Mouse (Mus musculus) naive thymus-derived CD4-positive, alpha-beta T cell, adult 2 months (primary cell): ENCODE results near the gene Slc25a45.

Experiments used
- DNase-seq: peaks from one replicate; pipeline ENCODE4 v3.0.0-alpha.2; 2011; ENCODE audit warnings: low read depth

Gene Slc25a45

DNA sequence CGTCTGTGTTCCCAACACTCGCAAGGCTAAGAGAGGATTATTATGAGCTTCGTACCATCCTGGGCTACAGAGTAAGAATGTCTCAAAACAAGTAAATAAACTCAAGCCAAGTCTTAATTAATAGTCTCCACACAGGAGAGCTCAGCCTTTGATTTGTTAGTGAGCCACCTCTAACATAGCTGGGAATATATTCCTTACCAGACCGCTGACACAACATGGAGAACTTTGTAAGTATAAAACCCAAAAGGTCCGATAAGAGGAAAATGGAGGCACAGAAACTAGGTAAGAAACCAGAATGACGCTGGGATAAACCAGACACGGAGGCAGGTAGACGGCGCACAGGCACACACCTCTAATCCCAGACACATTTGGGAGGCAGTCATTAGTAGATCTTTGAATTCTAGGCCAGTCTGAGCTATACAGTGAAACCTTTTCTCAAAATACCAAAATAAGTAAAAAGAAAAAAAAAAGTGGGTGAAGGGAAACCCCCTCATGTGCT lies 36.7 kb upstream of the Slc25a45 start:
- DNase-seq, result no peak

DNA sequence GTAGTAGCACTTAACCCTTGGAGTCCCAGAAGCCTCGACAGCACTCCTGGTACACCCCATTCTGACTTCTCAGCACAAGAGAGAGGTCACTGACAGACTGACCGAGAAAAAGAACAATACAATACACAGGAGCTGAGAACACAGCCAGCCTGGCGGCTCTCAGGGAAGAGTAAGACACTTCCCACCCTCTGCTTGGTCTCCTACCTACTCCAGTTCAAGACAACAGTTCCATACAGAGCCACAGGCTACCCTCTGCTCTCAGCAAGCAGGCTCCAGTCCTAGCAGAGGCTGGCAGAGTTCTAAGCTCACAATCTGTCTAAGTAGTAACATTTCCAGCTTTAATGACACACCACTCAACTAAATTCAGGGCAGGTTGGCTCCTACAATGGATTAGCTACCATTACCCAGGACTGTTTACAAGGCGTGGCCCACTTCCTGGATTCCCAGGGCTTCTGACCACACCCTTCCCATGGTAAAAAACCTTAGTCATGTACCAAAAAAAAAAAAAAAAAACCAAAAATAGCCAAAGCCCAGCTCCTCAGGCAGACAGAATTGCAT lies 36.1 kb upstream of the Slc25a45 start:
- peak; percentile 54 for DNase-seq

DNA sequence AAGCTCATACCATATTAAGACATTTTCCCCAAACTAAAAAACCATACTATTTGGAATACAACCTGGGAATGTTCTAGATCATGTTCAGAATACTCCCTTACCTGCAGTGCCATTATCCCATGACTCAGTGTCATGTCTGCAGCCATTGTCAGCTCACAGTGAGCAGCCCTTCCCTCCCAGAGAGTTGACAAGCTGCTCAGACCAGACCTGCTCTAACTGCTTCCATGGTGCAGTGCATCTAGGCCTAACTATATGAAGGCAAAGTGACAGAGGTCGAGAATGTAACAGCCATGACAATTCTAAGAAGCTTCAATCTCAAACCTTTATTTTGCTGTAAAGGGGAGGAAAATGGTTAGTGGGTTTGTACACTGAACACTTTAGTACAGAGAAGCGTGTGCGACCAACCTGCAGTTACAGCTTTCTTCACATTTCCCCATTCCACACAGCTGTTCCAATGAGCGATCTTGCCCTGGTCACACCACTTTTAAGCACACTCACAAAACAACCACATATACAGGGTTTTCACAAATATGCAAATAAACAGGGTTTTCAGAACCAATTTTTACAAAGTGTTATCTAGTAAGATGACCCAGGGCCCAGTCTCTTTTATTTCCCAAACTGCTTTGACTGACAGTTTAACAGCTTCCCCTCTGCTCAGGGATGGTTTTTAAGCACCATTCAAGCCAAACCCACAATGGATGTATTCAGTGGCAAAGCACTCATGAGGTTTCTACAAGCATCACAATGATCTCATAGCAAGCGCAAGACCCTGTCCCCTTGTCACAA lies 35.4 kb upstream of the Slc25a45 start:
- peak; percentile 51 for DNase-seq

DNA sequence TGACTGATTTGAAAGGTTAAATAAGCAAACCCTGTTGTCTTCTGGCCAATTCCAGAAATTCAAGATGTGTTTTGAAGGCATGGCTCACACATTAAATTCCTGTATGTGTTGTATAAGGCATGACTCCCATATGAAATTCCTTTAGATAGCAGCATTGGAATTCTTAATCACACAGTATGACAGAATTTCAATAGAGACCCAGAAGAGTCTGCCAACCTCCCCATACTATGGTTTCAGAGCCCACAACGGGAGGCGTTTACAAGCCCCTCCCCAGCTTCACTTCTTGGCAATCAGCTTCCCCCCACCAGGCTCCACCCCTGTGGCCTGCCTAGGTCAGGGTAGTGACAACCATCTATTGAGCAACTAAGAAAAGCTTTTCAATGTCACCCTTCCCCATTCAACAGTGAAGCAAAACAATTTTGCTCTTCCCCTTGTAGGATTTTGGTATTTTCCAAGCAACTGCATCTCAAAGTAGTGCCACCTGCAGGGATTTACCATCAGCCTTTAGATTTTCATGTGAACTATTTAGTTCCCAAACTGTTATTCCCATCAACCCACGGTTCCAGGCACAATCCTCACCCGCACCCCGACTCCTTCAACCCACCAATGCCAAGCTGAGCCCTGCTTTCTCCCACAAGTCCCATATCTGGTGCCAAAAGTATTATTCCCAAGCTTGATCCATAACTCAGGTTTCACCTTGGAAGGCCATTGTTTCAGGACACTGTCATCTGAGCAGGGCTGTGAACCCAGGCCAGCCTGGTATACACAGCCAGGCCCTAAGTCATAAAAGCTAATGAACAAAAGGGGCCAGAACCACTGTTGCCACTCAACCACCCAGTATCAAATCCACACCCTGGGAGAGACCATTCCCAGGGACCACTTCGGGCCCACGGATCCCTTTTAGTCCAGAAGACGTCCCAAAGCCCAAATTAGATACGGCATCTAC lies 34.5 kb upstream of the Slc25a45 start:
- peak; percentile 70 for DNase-seq

DNA sequence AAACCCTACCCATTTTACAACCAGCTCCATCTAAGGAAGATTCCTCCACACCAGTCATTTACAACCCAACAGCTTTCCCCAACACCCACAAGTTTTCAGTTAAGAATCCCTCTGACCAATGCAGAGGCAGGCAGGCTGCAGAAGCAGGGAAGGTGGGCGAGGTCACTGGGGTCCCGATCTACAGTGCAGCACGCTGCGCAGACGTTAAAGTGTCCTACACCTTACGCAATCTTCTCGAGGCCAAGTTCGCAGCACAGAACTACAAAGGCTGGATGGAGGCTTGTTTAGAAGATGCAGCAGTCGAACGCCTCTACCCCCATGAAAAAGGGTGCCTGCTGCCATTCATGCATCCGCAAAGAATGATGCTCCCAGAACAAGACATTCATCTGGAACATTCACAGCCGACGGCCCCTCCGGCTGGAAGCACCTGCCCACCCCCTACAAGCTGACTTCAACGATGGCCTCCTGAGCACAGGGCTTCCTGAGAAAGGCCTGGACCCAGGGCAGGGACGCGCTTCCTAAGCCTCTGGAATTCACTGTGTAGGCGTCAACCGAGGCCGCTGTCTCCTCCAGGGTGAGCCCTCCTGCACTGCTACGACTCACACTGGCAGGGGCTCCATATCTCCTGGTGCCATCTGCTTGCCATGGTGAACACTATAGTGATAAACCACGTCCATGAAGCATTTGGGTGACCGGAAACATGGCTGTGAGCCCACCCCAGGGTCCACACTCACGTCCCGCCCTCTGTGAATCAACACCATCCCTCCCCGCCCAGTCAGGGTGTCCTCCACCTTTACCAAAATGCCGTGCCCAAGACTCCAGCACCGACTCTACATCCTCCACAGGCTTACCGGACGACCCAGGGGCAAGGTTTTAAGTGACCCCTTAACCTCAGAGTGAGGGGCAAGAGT lies 33.6 kb upstream of the Slc25a45 start:
- peak; percentile 68 for DNase-seq

DNA sequence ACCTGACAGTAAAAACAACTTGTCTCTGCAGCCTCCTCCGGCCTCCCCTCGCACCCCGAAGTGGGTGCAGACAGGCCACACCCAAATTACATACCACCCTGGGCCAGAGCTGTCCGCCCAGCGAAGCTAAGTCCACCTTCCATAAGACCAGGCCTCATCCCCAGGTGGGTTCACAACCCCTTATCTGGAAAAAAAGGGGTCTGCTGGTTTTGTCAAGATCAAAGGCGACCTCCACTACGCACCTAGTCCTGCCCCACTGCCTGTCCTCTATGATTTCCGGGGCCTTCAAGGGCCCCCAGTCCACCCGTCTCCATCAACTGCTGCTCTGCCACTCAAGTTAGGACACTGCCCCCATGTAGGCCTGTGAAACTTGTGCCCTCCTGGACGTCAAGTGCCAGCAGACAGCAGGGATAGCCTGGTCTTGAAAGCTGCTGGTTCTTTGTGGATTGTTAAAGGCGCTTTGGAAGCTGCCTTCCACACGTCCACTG lies 32.7 kb upstream of the Slc25a45 start:
- no peak for DNase-seq

DNA sequence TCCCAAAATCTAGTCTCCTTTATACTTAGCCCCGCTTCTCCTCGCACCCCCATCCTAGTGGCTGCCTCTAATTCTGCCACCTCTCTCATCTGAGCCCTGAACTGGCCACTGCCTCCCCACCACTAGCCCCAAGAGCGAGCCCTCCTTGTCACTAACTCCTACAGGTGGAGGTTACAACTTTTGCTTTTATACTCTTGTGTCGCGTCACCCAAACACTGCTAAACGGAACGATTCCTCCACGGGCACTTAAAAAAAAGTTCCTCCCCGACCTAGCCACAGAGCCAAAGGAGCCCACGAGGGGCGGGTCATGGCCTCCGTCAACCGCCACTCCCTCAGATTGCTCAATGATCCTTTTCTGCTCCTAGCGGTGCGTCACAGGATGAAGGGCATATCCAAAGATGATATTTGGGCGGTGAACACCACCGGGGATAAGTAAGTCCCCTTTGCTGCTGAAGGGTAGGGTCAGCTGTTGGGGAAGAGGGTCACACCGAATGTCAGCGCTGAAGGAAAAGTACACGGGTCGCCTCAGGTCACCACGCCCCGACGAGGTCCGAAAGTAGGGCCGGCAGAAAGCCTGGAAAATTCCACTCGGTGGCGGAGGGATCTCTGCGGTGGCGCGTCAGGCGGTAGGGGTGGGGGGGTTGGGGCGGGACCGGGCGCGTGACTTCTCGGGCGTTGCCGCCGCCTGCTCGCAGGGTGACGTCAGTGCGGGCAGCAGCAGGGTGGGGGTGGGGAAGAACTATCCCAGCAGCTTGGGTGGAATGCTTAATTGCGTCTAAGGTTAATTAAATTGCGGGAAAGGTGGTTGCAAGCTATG lies 32.1 kb upstream of the Slc25a45 start:
- DNase-seq, result peak; percentile 98

DNA sequence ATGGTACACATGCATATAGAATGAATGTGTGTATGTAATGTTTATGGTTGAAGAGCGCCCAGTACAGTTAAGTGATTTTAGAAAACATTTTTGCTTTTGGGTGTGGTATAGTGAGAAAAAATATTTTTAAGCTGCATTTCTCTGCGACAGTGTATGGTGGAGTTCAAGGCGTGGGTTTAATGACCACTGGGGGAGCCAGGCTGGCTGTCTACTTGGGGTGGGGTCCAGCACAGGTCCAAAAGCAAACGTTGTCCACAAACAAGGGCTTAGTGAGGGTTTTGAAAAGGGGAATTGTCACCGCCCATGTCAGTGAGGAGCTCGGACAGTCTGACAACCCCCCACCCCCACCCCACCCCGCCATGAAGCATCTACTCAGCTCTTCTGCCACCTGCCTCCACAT lies 31.5 kb upstream of the Slc25a45 start:
- no peak for DNase-seq

DNA sequence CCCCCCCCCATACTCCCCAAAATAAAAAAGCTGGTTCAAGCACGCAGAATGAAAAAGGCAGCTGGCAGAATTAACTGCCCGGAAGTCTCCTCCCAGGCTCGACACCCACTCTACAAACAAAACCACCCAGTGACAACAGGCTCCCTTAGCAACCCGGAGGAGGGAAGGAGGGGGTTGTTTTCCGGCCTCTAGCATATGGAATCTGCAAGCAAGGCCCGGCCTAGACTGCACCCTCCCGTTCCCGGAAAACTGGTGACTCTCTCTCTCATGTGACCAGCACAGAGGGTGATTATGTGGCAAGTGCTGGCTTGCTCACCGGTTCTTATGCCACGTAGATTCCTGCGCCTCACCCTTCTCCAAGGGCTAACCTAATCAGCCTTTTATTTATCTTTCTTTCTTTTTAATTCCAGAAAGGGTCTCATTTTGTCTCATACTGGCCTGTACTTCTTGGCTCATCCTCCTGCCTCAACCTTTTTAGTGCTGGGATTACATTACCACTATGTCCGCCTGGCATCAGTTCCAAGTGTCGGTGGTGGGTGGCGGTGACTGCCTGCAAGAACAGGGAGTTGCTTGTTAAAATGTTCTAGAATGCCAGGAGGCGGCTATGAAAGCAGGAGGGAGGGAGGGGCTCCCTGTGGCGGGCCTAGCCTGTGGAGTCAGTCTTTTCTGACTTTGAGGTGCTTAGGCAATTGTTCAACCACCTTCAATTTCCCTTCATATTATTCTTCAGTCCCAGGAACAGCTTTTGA lies 30.9 kb upstream of the Slc25a45 start:
- peak; percentile 83 for DNase-seq

DNA sequence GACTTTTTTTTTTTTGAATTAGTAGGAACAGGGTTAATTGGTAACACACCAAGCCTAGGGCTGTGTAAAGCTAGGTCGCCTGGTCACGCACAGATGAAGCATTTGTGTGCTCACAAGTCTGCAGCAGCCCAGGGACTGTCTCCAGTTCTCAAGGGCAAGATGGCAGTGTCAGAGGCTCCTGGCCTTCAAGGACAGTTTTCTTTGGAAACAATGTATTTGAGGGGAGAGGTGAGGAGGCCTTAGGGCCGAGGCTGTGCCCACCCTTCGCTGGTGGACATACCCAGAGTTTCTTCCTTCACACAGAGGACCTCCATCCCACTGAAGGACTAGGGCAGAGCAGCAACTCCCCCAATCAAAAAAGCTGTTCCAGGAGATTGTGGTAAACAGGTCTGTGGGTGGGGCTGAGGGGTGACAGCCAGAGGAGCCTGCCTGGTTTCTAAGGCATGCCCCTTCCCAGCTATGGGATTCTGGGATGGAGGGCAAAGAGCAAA lies 30.3 kb upstream of the Slc25a45 start:
- DNase-seq, result no peak

DNA sequence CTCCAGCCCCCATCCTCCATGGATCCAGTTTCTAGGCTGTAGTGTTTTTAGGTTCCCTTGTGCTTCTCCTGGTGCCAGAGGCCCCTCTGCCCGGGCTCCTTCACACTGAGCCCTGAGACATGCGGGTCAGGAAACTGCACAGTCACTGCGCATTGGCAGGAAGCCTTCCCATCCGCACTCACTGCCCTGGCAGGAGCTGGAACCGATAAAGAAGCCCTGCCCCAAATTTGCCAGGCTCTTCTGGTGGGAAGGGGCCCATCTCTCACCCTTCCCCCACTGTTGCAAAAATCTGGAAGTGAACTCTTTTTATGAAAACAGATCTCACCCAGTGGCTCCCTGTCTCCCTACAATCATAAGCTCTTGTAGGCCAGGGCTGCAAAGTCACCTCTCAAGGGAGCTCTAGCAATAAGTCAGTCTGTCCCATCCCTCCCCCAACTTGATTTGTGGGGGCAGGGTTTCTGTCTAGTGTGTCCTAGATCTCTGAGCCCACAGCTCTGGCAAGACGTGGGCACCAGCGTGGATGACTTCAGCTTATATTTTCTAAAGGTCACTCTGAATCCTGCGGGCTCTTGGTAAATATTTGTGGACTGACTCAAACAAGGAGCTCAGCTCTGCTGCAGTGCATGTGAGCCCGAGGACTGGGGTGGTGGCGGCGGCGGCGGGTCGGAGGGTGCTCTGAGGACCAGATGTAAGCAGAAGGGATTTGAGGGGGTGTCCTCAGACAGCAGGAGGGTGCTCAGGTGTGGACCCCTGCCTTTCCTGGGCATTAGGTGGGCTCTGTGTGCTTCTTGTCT lies 29.4 kb upstream of the Slc25a45 start:
- DNase-seq, result peak; percentile 38

DNA sequence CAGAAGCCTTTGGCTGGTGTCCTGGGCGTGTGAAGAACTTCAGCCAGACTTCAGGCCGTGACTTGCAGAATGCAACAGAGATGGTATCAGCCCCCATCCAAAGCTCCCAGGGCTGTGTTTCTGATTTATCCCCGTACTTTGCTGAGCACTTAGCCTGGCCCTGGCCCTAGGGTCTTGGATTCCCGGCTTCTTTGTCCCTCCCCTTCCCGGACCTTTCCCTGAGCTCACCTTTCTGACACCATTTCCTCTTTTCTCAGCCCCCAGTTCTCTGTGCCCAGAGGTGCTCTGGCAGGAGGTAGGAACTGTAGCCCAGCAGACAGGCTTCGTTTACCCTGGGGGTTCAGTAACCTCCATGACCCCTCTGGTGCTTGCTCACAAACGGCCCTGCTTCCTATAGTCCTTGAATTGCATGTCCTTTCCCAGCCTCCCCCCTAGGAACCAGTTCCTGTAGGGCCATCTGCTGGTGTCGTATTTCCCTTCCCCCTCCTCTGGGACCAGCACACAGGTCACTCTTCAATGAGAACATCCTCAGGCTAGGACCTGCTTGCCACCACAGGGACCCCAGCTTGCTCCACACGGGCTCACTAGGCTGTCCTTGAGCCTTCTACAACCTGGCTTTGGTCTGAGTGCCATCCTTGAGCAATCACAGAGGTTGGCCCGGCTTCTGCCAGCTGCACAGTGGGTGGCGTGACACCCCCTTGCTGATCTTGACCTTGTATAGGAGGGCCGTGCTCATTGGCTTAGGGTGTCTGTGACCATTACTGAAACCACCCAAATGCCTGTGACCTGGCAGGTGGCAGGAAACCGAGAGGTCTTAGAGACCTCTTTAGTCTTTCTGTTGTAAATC lies 28.6 kb upstream of the Slc25a45 start:
- DNase-seq, result peak; percentile 36

DNA sequence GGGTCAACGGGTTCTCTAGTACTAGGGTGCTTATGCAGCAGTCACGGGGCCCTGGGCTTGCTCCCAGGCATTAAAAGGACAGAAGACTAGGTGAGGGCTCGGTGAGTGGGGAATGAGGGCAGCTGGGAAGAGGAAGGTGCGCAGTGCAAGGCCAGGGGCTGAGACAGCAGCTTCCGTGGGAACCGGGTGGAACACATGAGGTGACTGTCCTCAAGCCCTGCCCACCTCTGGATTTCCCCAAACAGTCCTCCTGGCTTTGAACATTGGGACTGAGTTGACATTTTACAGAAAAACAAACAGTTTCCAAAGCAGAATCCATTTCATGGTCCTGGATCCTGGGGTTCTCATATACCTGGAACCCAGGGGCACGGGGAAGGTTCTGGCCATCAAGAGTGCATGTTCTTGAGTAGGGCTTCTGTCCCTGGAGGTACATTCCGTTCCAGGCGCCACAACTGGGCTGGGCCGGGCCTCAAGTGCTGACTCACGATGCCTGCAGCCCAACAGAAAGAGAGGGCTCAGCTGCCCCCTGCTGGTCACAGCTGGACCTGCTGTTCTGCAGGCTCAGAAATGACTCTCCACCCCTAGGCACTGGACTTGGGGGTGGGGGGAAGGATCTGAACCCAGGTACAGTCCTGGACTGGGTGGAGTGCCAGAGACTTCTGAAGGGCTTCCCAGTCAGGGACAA lies 27.6 kb upstream of the Slc25a45 start:
- DNase-seq, result peak; percentile 95

DNA sequence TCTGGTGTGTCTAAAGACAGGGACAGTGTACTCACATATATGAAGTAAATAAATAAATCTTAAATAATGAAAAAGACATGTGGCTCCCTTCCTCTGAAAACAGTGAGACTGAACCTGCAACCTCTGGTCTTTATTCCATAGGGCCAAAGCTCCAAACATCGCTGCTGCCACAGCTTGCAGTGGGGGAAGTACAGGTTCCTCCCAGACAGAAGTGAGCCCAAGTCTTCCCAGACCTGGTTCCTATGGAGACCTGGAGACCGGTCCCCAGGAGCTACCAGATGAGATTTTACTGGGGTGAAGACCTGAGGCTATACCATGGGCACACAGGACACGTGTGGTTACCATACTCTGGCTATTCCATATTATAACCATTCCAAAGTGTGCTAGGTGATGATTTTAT lies 26.7 kb upstream of the Slc25a45 start:
- no peak for DNase-seq

DNA sequence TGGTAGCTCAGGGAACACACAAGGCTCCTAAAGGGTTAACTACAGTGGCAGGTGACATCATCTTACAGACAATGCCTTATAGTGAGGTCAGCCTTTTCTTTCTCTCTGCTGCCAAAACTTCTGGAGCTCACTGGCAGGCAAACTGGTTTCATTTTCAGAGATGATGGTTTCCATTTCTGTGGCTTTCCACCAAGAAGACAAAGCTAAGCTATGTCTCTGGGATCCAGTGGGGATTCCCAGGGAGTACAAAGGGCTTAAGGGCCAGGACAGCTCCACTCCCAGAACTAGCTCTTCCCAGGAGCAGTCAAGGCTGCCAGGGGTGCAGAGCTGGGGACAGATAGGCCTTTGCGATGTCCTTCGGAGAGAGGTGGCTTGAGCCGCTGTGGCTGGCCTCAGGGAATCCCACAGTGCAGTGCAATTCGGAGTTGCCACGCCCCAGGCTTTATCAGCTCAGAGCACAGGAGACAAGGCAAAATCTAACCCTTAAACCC lies 26.1 kb upstream of the Slc25a45 start:
- DNase-seq, result no peak

DNA sequence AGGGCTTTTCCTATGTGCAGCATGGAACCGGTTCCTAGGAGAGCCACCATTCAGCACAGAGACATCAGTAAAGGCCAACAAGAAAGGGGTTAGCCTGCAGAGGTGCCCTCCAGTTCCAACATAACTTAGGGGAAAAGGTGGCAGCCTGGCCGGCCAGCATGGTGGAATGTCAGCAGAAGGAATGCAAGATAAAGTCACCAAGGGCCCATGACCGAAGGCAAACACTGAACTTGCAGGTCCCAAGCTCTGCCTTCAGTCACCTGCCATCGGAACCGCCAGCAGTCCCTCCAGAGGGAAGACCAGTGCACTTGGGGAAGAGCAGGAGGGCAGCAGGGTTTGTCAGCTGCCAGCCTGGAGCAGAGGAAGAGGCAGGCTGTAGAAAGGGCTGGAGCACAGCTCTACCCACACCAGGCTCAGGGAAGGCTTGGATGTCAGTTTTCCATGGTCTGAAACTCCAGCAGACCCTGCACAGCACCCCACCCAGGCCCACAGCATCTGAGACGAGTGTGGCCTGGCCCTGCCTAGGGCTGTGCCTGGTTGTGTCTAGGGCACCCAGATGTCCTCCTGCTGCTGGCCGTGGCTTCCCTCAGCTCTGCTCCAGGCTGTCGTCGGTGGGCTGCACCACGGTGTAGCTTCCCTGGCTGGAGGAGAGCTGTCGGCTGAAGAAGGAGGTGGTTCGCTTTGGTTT lies 25.4 kb upstream of the Slc25a45 start:
- DNase-seq, result no peak
